Mouse (Mus musculus): Measurements from ENCODE around the gene Syne1. TPM values are rescaled to one million over a fixed set of nuclear protein-coding genes. Genes with fewer than 3 reads are reported as not detected.

The Syne1 gene
- polyA plus RNA-seq, 1 experiment from 2014 or later = 5.2 TPM

DNA sequence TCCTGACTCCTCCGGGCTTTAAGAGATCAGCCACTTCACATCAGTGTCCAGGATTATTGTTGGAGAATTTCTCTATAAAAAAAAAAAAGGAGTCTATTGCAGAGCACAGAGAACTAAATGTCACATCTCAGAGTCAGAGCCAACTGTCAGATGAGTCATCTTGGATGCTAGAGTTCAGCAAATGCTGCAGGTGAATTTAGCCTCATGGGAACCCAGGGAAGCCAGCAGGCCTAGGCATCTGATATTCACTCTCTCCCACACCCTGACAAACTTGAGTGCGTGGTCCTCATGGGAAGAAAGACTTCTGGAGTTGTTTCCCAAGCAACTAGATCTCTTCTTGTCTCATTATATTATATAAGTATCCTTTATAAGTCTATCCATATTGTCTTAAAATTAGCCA, 82.6 kb downstream of the Syne1 start:
- TF ChIP-seq EP300 (IDR thresholded peaks at IDR 0.05; ENCODE audit: low read depth) (no peak), CTCF (IDR thresholded peaks at IDR 0.05; ENCODE audit: low read depth) (no peak)
- H3K27ac ChIP-seq (ENCODE audit: low read depth) = no peak overlapping the region
- H3K27me3 ChIP-seq (ENCODE audit: insufficient read depth, low read length) = no peaks in the 10 kb centered on the region
- no peaks in the 10 kb centered on the region for H3K4me1 ChIP-seq (ENCODE audit: insufficient read depth)
- H3K4me2 ChIP-seq (ENCODE audit: low read depth, low read length) = no peak overlapping the region
- WGBS (ENCODE audit: insufficient replicate concordance) = 71% methylated on average over 2 of the region's 2 CpGs
- no peak for DNase-seq
- H3K9me3 ChIP-seq (ENCODE audit: low read length) = no peaks in the 10 kb centered on the region
- no peak overlapping the region for H3K9ac ChIP-seq (replicated peaks)
- no peaks in the 10 kb centered on the region for H3K36me3 ChIP-seq (replicated peaks; ENCODE audit: insufficient read depth, low read length)
- H3K4me3 ChIP-seq (ENCODE audit: low read depth, low read length) = no peak overlapping the region
- no peak for ATAC-seq

DNA sequence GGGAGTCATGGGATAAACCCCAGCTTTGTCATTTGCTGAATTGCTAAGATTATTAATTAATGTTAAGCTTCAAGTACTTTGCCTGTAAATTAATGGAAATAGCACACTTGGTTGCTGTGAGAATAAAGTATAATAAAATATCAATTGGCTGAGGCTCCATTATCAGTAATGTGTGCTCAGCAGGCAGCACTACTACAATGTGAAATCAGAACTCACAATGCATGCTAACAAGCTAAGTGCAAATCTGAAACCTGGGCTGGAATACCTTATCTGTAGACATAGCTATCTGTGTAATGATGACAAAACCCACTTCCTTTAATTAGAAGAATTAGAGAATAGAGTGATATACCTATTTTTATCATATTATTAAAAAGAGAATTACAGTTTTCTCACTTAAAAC, 97.5 kb downstream of the Syne1 start:
- H3K4me1 ChIP-seq (ENCODE audit: insufficient read depth) = no peaks in the 10 kb centered on the region
- H3K9me3 ChIP-seq (ENCODE audit: low read length) = no peaks in the 10 kb centered on the region
- no peak for TF ChIP-seq CTCF (IDR thresholded peaks at IDR 0.05; ENCODE audit: low read depth)
- TF ChIP-seq EP300 (IDR thresholded peaks at IDR 0.05; ENCODE audit: low read depth) = no peak
- no peak overlapping the region for H3K27ac ChIP-seq (ENCODE audit: low read depth)
- no peak for ATAC-seq
- H3K27me3 ChIP-seq (ENCODE audit: insufficient read depth, low read length) = no peaks in the 10 kb centered on the region
- no peak overlapping the region for H3K4me2 ChIP-seq (ENCODE audit: low read depth, low read length)
- DNase-seq = no peak
- no peak overlapping the region for H3K9ac ChIP-seq (replicated peaks)
- no peaks in the 10 kb centered on the region for H3K36me3 ChIP-seq (replicated peaks; ENCODE audit: insufficient read depth, low read length)
- H3K4me3 ChIP-seq (ENCODE audit: low read depth, low read length) = no peak overlapping the region

DNA sequence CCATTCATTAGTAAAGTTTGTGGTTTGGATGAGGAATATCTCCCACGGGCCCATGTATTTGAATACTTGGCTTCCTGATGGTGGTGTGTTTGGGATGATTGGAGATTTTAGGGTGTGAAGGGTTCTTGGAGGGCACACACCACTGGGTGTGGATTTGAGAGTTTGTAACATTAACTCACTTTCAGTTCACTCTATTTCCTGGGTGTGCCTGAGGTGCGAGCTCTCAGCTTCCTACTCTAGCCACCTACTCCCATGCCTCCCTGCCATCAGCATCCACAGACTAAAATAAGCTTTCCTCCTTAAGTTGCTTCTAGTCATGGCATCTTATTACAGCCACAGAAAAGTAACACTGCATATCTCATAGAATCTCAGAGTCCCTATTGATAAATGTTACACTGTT, 101.3 kb downstream of the Syne1 start:
- no peaks in the 10 kb centered on the region for H3K36me3 ChIP-seq (replicated peaks; ENCODE audit: insufficient read depth, low read length)
- TF ChIP-seq CTCF (IDR thresholded peaks at IDR 0.05; ENCODE audit: low read depth) = no peak
- TF ChIP-seq EP300 (IDR thresholded peaks at IDR 0.05; ENCODE audit: low read depth) = no peak
- no peak overlapping the region for H3K4me3 ChIP-seq (ENCODE audit: low read depth, low read length)
- ATAC-seq (no peak), DNase-seq (no peak)
- WGBS (ENCODE audit: insufficient replicate concordance) = 80% methylated on average over 2 of the region's 2 CpGs
- no peak overlapping the region for H3K27ac ChIP-seq (ENCODE audit: low read depth)
- no peak overlapping the region for H3K9ac ChIP-seq (replicated peaks)
- no peaks in the 10 kb centered on the region for H3K27me3 ChIP-seq (ENCODE audit: insufficient read depth, low read length)
- H3K9me3 ChIP-seq (ENCODE audit: low read length) = no peaks in the 10 kb centered on the region
- H3K4me2 ChIP-seq (ENCODE audit: low read depth, low read length) = no peak overlapping the region
- no peaks in the 10 kb centered on the region for H3K4me1 ChIP-seq (ENCODE audit: insufficient read depth)

DNA sequence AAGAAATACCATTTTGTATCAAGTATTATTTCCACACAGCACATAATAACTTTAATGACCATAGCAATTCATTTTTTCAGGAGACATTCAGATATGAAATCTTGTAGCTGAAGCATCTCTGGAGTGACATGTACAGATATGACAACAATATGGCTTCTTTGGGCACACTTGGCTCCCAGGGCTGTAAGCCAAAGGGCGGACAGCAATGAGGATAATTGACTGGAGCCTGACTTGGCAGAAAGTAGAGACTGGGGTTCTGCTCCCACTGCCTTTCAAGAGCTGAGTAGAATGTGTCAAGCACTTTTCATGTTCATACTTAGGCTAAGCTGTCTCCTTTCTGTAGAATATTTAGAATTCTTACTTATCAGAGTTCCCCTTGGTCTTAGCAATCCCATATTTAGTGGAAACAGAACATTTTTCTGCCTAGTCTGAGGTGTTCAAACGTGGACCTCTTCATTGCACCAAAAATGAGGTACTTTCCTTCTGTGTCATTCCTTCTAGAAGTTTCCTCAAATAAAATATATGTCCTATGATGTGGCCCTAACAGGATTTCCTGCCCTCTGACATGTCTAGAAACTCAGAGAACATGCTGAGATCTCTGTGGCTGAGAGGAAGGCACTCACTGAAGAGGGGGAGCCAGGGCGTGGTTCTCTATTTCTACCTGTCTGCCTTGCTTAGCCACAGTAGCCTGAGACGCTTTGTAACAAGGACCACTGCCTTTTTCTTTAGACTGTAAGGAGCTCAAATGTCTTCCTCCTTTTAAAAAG, 103.1 kb downstream of the Syne1 start:
- Histone ChIP-seq H3K36me3 (replicated peaks; ENCODE audit: insufficient read depth, low read length) (no peaks in the 10 kb centered on the region), H3K4me1 (ENCODE audit: insufficient read depth) (no peaks in the 10 kb centered on the region), H3K4me2 (ENCODE audit: low read depth, low read length) (no peak overlapping the region), H3K9me3 (ENCODE audit: low read length) (no peaks in the 10 kb centered on the region), H3K27ac (ENCODE audit: low read depth) (no peak overlapping the region), H3K27me3 (ENCODE audit: insufficient read depth, low read length) (no peaks in the 10 kb centered on the region), H3K9ac (replicated peaks) (no peak overlapping the region), H3K4me3 (ENCODE audit: low read depth, low read length) (no peak overlapping the region)
- ATAC-seq (no peak), DNase-seq (no peak)
- no peak for TF ChIP-seq EP300 (IDR thresholded peaks at IDR 0.05; ENCODE audit: low read depth)
- TF ChIP-seq CTCF (IDR thresholded peaks at IDR 0.05; ENCODE audit: low read depth) = no peak
- WGBS (ENCODE audit: insufficient replicate concordance) = 50% methylated on average over 4 of the region's 4 CpGs

DNA sequence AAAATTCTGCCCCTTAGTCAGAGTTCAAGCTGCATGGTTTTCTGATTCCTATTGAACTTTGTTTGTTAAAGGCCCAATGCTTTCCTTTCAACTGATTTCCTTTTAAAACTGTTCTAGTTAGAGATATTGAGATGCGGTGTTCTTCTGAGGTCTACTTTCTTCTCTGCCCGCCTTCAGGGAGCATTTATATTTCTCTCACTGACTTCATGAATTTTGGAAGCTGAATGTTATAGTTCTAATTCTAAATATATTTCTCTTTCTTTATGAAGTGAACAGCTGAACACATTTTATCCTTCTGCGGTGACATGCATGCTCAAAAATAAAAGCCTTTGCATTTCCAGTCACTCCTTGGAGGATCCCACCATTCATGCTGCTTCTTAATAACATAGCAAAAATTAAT, 106.0 kb downstream of the Syne1 start:
- no peaks in the 10 kb centered on the region for H3K27me3 ChIP-seq (ENCODE audit: insufficient read depth, low read length)
- 94% methylated on average over 3 of the region's 3 CpGs for whole genome bisulfite sequencing (ENCODE audit: insufficient replicate concordance)
- TF ChIP-seq EP300 (IDR thresholded peaks at IDR 0.05; ENCODE audit: low read depth) (no peak), CTCF (IDR thresholded peaks at IDR 0.05; ENCODE audit: low read depth) (no peak)
- no peak overlapping the region for H3K4me2 ChIP-seq (ENCODE audit: low read depth, low read length)
- H3K27ac ChIP-seq (ENCODE audit: low read depth) = no peak overlapping the region
- H3K36me3 ChIP-seq (replicated peaks; ENCODE audit: insufficient read depth, low read length) = no peaks in the 10 kb centered on the region
- H3K4me1 ChIP-seq (ENCODE audit: insufficient read depth) = no peaks in the 10 kb centered on the region
- H3K9ac ChIP-seq (replicated peaks) = no peak overlapping the region
- H3K4me3 ChIP-seq (ENCODE audit: low read depth, low read length) = no peak overlapping the region
- no peak for DNase-seq
- ATAC-seq = no peak
- no peaks in the 10 kb centered on the region for H3K9me3 ChIP-seq (ENCODE audit: low read length)

DNA sequence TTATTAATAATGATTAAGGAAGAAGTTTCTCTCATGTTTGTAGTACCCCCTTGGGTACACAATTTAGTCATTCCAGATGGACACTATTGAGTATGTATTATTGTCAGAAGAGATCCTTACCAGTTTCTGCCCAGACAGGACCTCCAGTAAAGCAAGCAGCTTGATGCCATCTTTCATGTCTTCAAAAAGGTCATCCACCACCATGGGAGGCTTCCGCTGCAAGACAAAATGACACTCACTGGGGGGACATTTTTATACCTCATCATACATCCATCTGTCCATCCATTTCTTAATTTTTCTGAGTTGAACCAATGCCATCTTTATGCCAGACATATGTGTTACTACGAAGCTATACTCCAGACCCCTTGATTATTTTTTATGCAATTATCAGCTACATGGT, 108.3 kb downstream of the Syne1 start:
- H3K9me3 ChIP-seq (ENCODE audit: low read length) = no peaks in the 10 kb centered on the region
- no peak overlapping the region for H3K27ac ChIP-seq (ENCODE audit: low read depth)
- no peak overlapping the region for H3K4me3 ChIP-seq (ENCODE audit: low read depth, low read length)
- no peaks in the 10 kb centered on the region for H3K36me3 ChIP-seq (replicated peaks; ENCODE audit: insufficient read depth, low read length)
- no peaks in the 10 kb centered on the region for H3K27me3 ChIP-seq (ENCODE audit: insufficient read depth, low read length)
- no peak for DNase-seq
- no peak overlapping the region for H3K9ac ChIP-seq (replicated peaks)
- no peak overlapping the region for H3K4me2 ChIP-seq (ENCODE audit: low read depth, low read length)
- no peak for ATAC-seq
- WGBS (ENCODE audit: insufficient replicate concordance) = 76% methylated on average over 2 of the region's 2 CpGs
- no peaks in the 10 kb centered on the region for H3K4me1 ChIP-seq (ENCODE audit: insufficient read depth)
- no peak for TF ChIP-seq CTCF (IDR thresholded peaks at IDR 0.05; ENCODE audit: low read depth)
- TF ChIP-seq EP300 (IDR thresholded peaks at IDR 0.05; ENCODE audit: low read depth) = no peak

Measured in liver, postnatal 0 days (tissue).